Mouse (Mus musculus) regulatory T cell (primary cell): ENCODE measurements around the gene Kpna7.
"Not testable (repeated sequence)": the region's sequence is repeated elsewhere in the genome, so short reads cannot be mapped to it uniquely, and the experiment has no call there.

Experiments used
- in situ Hi-C: fragments of 300-600 bp; cut with MboI, MseI; formaldehyde crosslinking; loops from one replicate; pipeline ENCODE4 v1.15.1; 2025; ENCODE audit warnings: high pct_unique_total_duplicates

The Kpna7 gene

GRCm38 (mm10) chr5:145102706-145103105 lies 18.9 kb upstream of the Kpna7 start:
- in situ Hi-C loops: no loop called here

GRCm38 (mm10) chr5:145101451-145101850 lies 17.6 kb upstream of the Kpna7 start:
- in situ Hi-C loops: not testable (repeated sequence)

- in situ Hi-C loops: no loop called here
Measured at GRCm38 (mm10) chr5:145100960-145101359, 17.1 kb upstream of the Kpna7 start.

GRCm38 (mm10) chr5:145098340-145098821 lies 14.6 kb upstream of the Kpna7 start:
- in situ Hi-C loops: loop anchor here (10.0 kb wide), 2 partner anchors 314 to 1594 kb away; no protein-coding TSS in a partner anchor

- in situ Hi-C loops: loop anchor here (10.0 kb wide), 2 partner anchors 311 to 1591 kb away; no protein-coding TSS in a partner anchor
Measured at GRCm38 (mm10) chr5:145096195-145096594, 12.4 kb upstream of the Kpna7 start.

- in situ Hi-C loops: loop anchor here (10.0 kb wide), 2 partner anchors 305 to 1585 kb away; no protein-coding TSS in a partner anchor
Measured at GRCm38 (mm10) chr5:145089878-145090277, 6.0 kb upstream of the Kpna7 start.

- in situ Hi-C loops: no loop called here
Measured at GRCm38 (mm10) chr5:145088186-145088585, 4.4 kb upstream of the Kpna7 start.

GRCm38 (mm10) chr5:145084822-145085221 lies 992 bp upstream of the Kpna7 start:
- in situ Hi-C loops: no loop called here

- in situ Hi-C loops: not testable (repeated sequence)
Measured at GRCm38 (mm10) chr5:145083201-145083600, 629 bp downstream of the Kpna7 start.

GRCm38 (mm10) chr5:145081866-145082613 lies 1.8 kb downstream of the Kpna7 start:
- in situ Hi-C loops: no loop called here

GRCm38 (mm10) chr5:145075081-145075480 lies 8.7 kb downstream of the Kpna7 start:
- in situ Hi-C loops: no loop called here

GRCm38 (mm10) chr5:145071342-145071741 lies 12.5 kb downstream of the Kpna7 start:
- in situ Hi-C loops: no loop called here

GRCm38 (mm10) chr5:145069707-145070106 lies 14.1 kb downstream of the Kpna7 start:
- in situ Hi-C loops: loop anchor here (10.0 kb wide), 1 partner anchor 1395 kb away; no protein-coding TSS in a partner anchor

- in situ Hi-C loops: loop anchor here (10.0 kb wide), 1 partner anchor 1396 kb away; no protein-coding TSS in a partner anchor
Measured at GRCm38 (mm10) chr5:145068863-145069262, 15.0 kb downstream of the Kpna7 start.

GRCm38 (mm10) chr5:145064765-145065340 lies 19.0 kb downstream of the Kpna7 start:
- in situ Hi-C loops: loop anchor here (10.0 kb wide), 1 partner anchor 1400 kb away; no protein-coding TSS in a partner anchor

- in situ Hi-C loops: no loop called here
Measured at GRCm38 (mm10) chr5:145059524-145059923, 24.3 kb downstream of the Kpna7 start.

- in situ Hi-C loops: no loop called here
Measured at GRCm38 (mm10) chr5:145058722-145059121, 25.1 kb downstream of the Kpna7 start.

- in situ Hi-C loops: no loop called here
Measured at GRCm38 (mm10) chr5:145057907-145058306, 25.9 kb downstream of the Kpna7 start.

- in situ Hi-C loops: not testable (repeated sequence)
Measured at GRCm38 (mm10) chr5:145054187-145054586, 29.6 kb downstream of the Kpna7 start.

- in situ Hi-C loops: not testable (repeated sequence)
Measured at GRCm38 (mm10) chr5:145042690-145043089, 41.1 kb downstream of the Kpna7 start, which contains the start of gene 1700018F24Rik. TSS of gene 1700018F24Rik (plus strand) at chr5:145042990.

GRCm38 (mm10) chr5:145041628-145042027 lies 42.2 kb downstream of the Kpna7 start:
- in situ Hi-C loops: no loop called here

- in situ Hi-C loops: not testable (repeated sequence)
Measured at GRCm38 (mm10) chr5:145032391-145032790, 51.4 kb downstream of the Kpna7 start, which contains the start of gene Gm4871. TSS of gene Gm4871 (minus strand) at chr5:145032754.
